Mouse (Mus musculus) adrenal gland, adult 2 months (tissue): Measurements from ENCODE around the gene Gsk3b. TPM values are rescaled to one million over a fixed set of nuclear protein-coding genes. Genes with fewer than 3 reads are reported as not detected.
"Not testable (repeated sequence)": the region's sequence is repeated elsewhere in the genome, so short reads cannot be mapped to it uniquely, and the experiment has no call there.

ENCODE experiments used
- DNase-seq: peaks from one replicate; pipeline ENCODE4 v3.0.0; 2021
- polyA plus RNA-seq: library from polyadenylated mRNA; depleted of rRNA; stranded (reverse); fragments of >200 nt; gene quantifications from 2 replicates; pipeline ENCODE4 v1.2.3, GENCODE M21; 2012
- total RNA-seq, 2 experiments: library from RNA; stranded (reverse); gene quantifications; 2 replicates each; pipeline ENCODE4 v1.2.3; 2021

Gsk3b gene
- total and polyA plus RNA-seq, 3 experiments, result 21.9 to 81.7 (median 49.2) TPM

- peak; percentile 45 for DNase-seq
These were observed 11.8 kb downstream of the Gsk3b start for GRCm38 (mm10) chr16:38100569-38100968.

- no peak for DNase-seq
These were observed 16.7 kb downstream of the Gsk3b start for GRCm38 (mm10) chr16:38105453-38105852.

GRCm38 (mm10) chr16:38106542-38106941 lies 17.7 kb downstream of the Gsk3b start:
- DNase-seq, result no peak

- DNase-seq, result no peak
These were observed 21.2 kb downstream of the Gsk3b start for GRCm38 (mm10) chr16:38110001-38110400.

- peak; percentile 45 for DNase-seq
These were observed 21.8 kb downstream of the Gsk3b start for GRCm38 (mm10) chr16:38110575-38110974.

GRCm38 (mm10) chr16:38114074-38114473 lies 25.3 kb downstream of the Gsk3b start:
- no peak for DNase-seq

- not testable (repeated sequence) for DNase-seq
These were observed 29.1 kb downstream of the Gsk3b start for GRCm38 (mm10) chr16:38117909-38118308.

GRCm38 (mm10) chr16:38118723-38119122 lies 29.9 kb downstream of the Gsk3b start:
- DNase-seq, result no peak

- no peak for DNase-seq
These were observed 30.5 kb downstream of the Gsk3b start for GRCm38 (mm10) chr16:38119286-38119685.

- DNase-seq, result no peak
These were observed 40.4 kb downstream of the Gsk3b start for GRCm38 (mm10) chr16:38129171-38129570.

- DNase-seq, result no peak
These were observed 42.2 kb downstream of the Gsk3b start for GRCm38 (mm10) chr16:38131041-38131440.

- DNase-seq, result peak; percentile 42
These were observed 43.0 kb downstream of the Gsk3b start for GRCm38 (mm10) chr16:38131756-38132155.

GRCm38 (mm10) chr16:38132210-38132609 lies 43.4 kb downstream of the Gsk3b start:
- DNase-seq, result peak; percentile 30

GRCm38 (mm10) chr16:38137296-38137695 lies 48.5 kb downstream of the Gsk3b start:
- peak; percentile 39 for DNase-seq

- DNase-seq, result no peak
These were observed 56.1 kb downstream of the Gsk3b start for GRCm38 (mm10) chr16:38144898-38145297.

GRCm38 (mm10) chr16:38150555-38150954 lies 61.8 kb downstream of the Gsk3b start:
- DNase-seq, result no peak

- no peak for DNase-seq
These were observed 69.2 kb downstream of the Gsk3b start for GRCm38 (mm10) chr16:38157854-38158622.

GRCm38 (mm10) chr16:38162019-38162418 lies 73.2 kb downstream of the Gsk3b start:
- DNase-seq, result no peak

GRCm38 (mm10) chr16:38164811-38165591 lies 76.2 kb downstream of the Gsk3b start:
- DNase-seq, result no peak

GRCm38 (mm10) chr16:38168971-38169370 lies 80.2 kb downstream of the Gsk3b start:
- DNase-seq, result no peak

- DNase-seq, result no peak
These were observed 90.3 kb downstream of the Gsk3b start for GRCm38 (mm10) chr16:38179150-38179549.

- no peak for DNase-seq
These were observed 92.6 kb downstream of the Gsk3b start for GRCm38 (mm10) chr16:38181421-38181820.

GRCm38 (mm10) chr16:38184657-38185269 lies 96.0 kb downstream of the Gsk3b start:
- no peak for DNase-seq
